ENCODE assay signal across 8 mouse cellular contexts in the genomic region with DNA sequence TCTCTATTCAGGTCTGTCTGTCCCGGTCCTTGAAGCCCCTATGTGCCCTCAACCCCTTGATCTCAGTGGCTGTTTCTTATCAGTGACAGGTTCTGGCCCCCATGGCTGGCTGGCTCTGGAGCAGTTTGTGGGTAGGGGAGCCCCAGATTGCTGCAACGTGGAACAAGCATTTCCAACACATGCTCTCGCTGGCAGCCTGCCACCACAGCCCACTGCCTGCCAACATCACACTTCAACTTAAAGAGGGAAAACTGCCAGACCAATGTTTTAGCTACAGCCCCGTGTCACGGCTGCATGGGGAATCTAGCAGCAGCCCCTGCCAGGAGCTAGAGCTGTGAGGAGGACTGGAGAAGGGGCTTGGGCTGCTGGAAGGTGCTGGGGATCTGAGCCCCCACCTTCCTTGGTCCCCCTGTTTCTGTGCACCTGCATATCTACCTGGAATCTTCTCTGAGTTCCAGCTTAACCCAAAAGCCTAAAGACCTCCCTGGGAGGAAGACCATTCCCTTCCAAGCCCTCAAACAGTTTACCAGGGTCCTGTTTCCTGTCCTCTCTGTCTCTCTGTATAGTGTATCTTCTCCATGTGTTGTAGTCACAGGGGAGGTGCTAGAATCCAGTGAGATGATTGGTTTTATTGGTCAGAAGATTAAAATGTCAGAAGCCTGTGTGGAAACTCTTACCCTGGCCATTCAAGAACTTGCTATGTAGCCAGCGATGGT. TPM values are rescaled to one million over a fixed set of nuclear protein-coding genes. Genes with fewer than 3 reads are reported as not detected.
DNase-seq lines count a peak whose midpoint lies in the region; ATAC-seq and TF ChIP-seq lines count a peak whose summit lies in the region.
"Had no signal": no experiment of that assay in that cellular context is flagged by ENCODE, and none has a peak within 500 bp of the region (broad histone marks: within the 10 kb centered on the region; RNA-seq: fewer than 3 reads in every experiment).

No protein-coding gene starts in this region.

- no peak overlapping the region for H3K4me2 ChIP-seq in forebrain, embryonic 15.5 days (replicated peaks)
- no peak overlapping the region for H3K4me2 ChIP-seq in midbrain, postnatal 0 days (ENCODE audit: low read depth, low read length, poor library complexity, severe bottlenecking)
- H3K4me2 ChIP-seq in intestine, embryonic 15.5 days (replicated peaks) = no peak overlapping the region

- H3K4me1 ChIP-seq in forebrain, embryonic 15.5 days = peaks cover 27% of the 10 kb centered on the region
- no peaks in the 10 kb centered on the region for H3K4me1 ChIP-seq in midbrain, postnatal 0 days (ENCODE audit: insufficient read depth, low read length)
- H3K4me1 ChIP-seq in intestine, embryonic 15.5 days (replicated peaks) = peaks cover 5% of the 10 kb centered on the region; the same call in 1 of the 2 replicates

- peak; percentile 94 for ATAC-seq in forebrain, embryonic 15.5 days (replicated peaks)
- ATAC-seq in midbrain, postnatal 0 days (ENCODE audit: low FRiP score) = no peak
- ATAC-seq in intestine, embryonic 15.5 days = no peak

- no peak for TF ChIP-seq CTCF in midbrain, postnatal 0 days (IDR thresholded peaks at IDR 0.05)

- H3K27me3 ChIP-seq in forebrain, embryonic 15.5 days = no peaks in the 10 kb centered on the region
- no peaks in the 10 kb centered on the region for H3K27me3 ChIP-seq in midbrain, postnatal 0 days (ENCODE audit: insufficient read depth, low read length)
- H3K27me3 ChIP-seq in intestine, embryonic 15.5 days (replicated peaks) = no peaks in the 10 kb centered on the region; the same call in 1 of the 2 replicates

- 27% methylated on average over 6 of the region's 6 CpGs for WGBS in forebrain, embryonic 15.5 days
- 60% methylated on average over 6 of the region's 6 CpGs for WGBS in midbrain, postnatal 0 days
- 40% methylated on average over 6 of the region's 6 CpGs for WGBS in intestine, embryonic 15.5 days

- no peak overlapping the region for H3K4me3 ChIP-seq in forebrain, embryonic 15.5 days
- H3K4me3 ChIP-seq in midbrain, postnatal 0 days (ENCODE audit: low read depth, low read length) = no peak overlapping the region
- H3K4me3 ChIP-seq in intestine, embryonic 15.5 days (replicated peaks) = no peak overlapping the region

- no peaks in the 10 kb centered on the region for H3K36me3 ChIP-seq in forebrain, embryonic 15.5 days
- no peaks in the 10 kb centered on the region for H3K36me3 ChIP-seq in midbrain, postnatal 0 days (ENCODE audit: insufficient read depth, low read length)
- no peaks in the 10 kb centered on the region for H3K36me3 ChIP-seq in intestine, embryonic 15.5 days

- peak overlapping the region; percentile 80 for H3K27ac ChIP-seq in forebrain, embryonic 15.5 days (replicated peaks)
- H3K27ac ChIP-seq in midbrain, postnatal 0 days (ENCODE audit: low read depth, low read length) = no peak overlapping the region
- H3K27ac ChIP-seq in intestine, embryonic 15.5 days = no peak overlapping the region
- H3K27ac ChIP-seq: macrophage had no signal

- H3K9ac ChIP-seq in forebrain, embryonic 15.5 days (replicated peaks) = no peak overlapping the region
- H3K9ac ChIP-seq in midbrain, postnatal 0 days (replicated peaks; ENCODE audit: low read length, poor library complexity, severe bottlenecking) = no peak overlapping the region
- H3K9ac ChIP-seq in intestine, embryonic 15.5 days = no peak overlapping the region

- no peaks in the 10 kb centered on the region for H3K9me3 ChIP-seq in forebrain, embryonic 15.5 days
- H3K9me3 ChIP-seq in midbrain, postnatal 0 days (ENCODE audit: low read length) = no peaks in the 10 kb centered on the region
- H3K9me3 ChIP-seq in intestine, embryonic 15.5 days = no peaks in the 10 kb centered on the region

- DNase-seq in testis, postnatal 10 days (ENCODE audit: low spot score) = peak; percentile 51
- no peak for DNase-seq in testis, postnatal 14 days (ENCODE audit: low spot score)
- peak; percentile 70 to 78 for DNase-seq in layer of hippocampus, postnatal 36 days
- peak; percentile 80 for DNase-seq in midbrain, postnatal 0 days (ENCODE audit: low spot score)
- DNase-seq in thymus, postnatal 14 days = no peak

RNA-seq across cellular contexts. Expression of a gene that starts 50.5 kb away (rescaled TPM):
- 90.0 and 110 TPM in 2 replicates for polyA plus RNA-seq in forebrain, embryonic 15.5 days (2015; fragmentation: Nextera tagmentation; extraction: Ambion mirVana)
- 10 to 100 TPM; 40.8 to 42.7 TPM for total RNA-seq in layer of hippocampus, postnatal 36 days (2021)
- total RNA-seq in midbrain, postnatal 0 days (2014; rRNA removed) = 21.8 and 22.8 TPM in 2 replicates
- 56.0 and 62.8 TPM in 2 replicates for polyA plus RNA-seq in midbrain, postnatal 0 days (2015; fragmentation: Nextera tagmentation; extraction: Ambion mirVana)
- 102 and 104 TPM in 2 replicates for polyA plus RNA-seq in intestine, embryonic 15.5 days (2015; fragmentation: Nextera tagmentation; extraction: Ambion mirVana)

Comparison
In these comparisons a context has a peak if more than half of its experiments do, and no peak if none do; other contexts are left out.
1. DNase-seq: peak in testis, postnatal 10 days (single experiment), layer of hippocampus, postnatal 36 days (2 of 2) and midbrain, postnatal 0 days (single experiment); none in testis, postnatal 14 days (single experiment) and thymus, postnatal 14 days (single experiment).